Mouse (Mus musculus): ENCODE data around the gene Dennd1c.

Gene Dennd1c

GRCm38 (mm10) chr17:57048816-57049215 lies 29.5 kb downstream of the Dennd1c start:
- no peak for DNase-seq (ENCODE audit: low read depth, low spot score)

- DNase-seq (ENCODE audit: low read depth, low spot score): no peak
These were observed 30.9 kb downstream of the Dennd1c start for GRCm38 (mm10) chr17:57047406-57047805.

- DNase-seq (ENCODE audit: low read depth, low spot score): no peak
These were observed 36.8 kb downstream of the Dennd1c start, which contains the start of gene Slc25a41 for GRCm38 (mm10) chr17:57041554-57041953. TSS of gene Slc25a41 (minus strand) at chr17:57041654.

- DNase-seq (ENCODE audit: low read depth, low spot score): peak; percentile 20
These were observed 39.3 kb downstream of the Dennd1c start for GRCm38 (mm10) chr17:57038978-57039377.

- DNase-seq (ENCODE audit: low read depth, low spot score): peak; percentile 24
These were observed 45.5 kb downstream of the Dennd1c start for GRCm38 (mm10) chr17:57032854-57033253.

GRCm38 (mm10) chr17:57031661-57032420 lies 46.5 kb downstream of the Dennd1c start:
- peak; percentile 100 for DNase-seq (ENCODE audit: low read depth, low spot score)

- peak; percentile 63 for DNase-seq (ENCODE audit: low read depth, low spot score)
These were observed 47.2 kb downstream of the Dennd1c start, which contains the start of gene Khsrp for GRCm38 (mm10) chr17:57030931-57031660. TSS of gene Khsrp (minus strand) at chr17:57031522.

GRCm38 (mm10) chr17:57029691-57030090 lies 48.6 kb downstream of the Dennd1c start:
- no peak for DNase-seq (ENCODE audit: low read depth, low spot score)

- DNase-seq (ENCODE audit: low read depth, low spot score): no peak
These were observed 50.8 kb downstream of the Dennd1c start for GRCm38 (mm10) chr17:57027471-57027870.

- DNase-seq (ENCODE audit: low read depth, low spot score): no peak
These were observed 57.4 kb downstream of the Dennd1c start for GRCm38 (mm10) chr17:57020960-57021359.

GRCm38 (mm10) chr17:57019693-57020092 lies 58.6 kb downstream of the Dennd1c start:
- DNase-seq (ENCODE audit: low read depth, low spot score): no peak
